Mouse (Mus musculus) stomach, postnatal 0 days (tissue): ENCODE results near the gene Slain1. TPM values are rescaled to one million over a fixed set of nuclear protein-coding genes. Genes with fewer than 3 reads are reported as not detected.

Source experiments
- ATAC-seq: fragments of 200-750 bp; cut with Nextera tagmentation; 2 replicates; pipeline ENCODE4 v1.8.0; 2017; ENCODE audit not compliant: low FRiP score, low TSS enrichment
- DNase-seq: peaks from one replicate; pipeline ENCODE4 v3.0.0-alpha.2; 2016; ENCODE audit warnings: low spot score
- H3K27ac ChIP-seq: fragments of 300-500 bp; sonication (generic); replicated peaks from 2 replicates; pipeline ENCODE4 v1.5.1; 2014; ENCODE audit warnings: mild to moderate bottlenecking, control low read depth
- H3K27me3 ChIP-seq: fragments of 300-500 bp; sonication (generic); 2 replicates; pipeline ENCODE4 v1.6.1; 2014; ENCODE audit warnings: low read length; ENCODE audit not compliant: control insufficient read depth, insufficient read depth
- H3K36me3 ChIP-seq: fragments of 300-500 bp; sonication (generic); 2 replicates; pipeline ENCODE4 v1.6.1; 2014; ENCODE audit warnings: low read length, mixed read lengths; ENCODE audit not compliant: control insufficient read depth, insufficient read depth
- H3K4me1 ChIP-seq: fragments of 300-500 bp; sonication (generic); replicated peaks from 2 replicates; pipeline ENCODE4 v1.6.1; 2014; ENCODE audit warnings: antibody characterized with exemption; ENCODE audit not compliant: control insufficient read depth, insufficient read depth
- H3K4me2 ChIP-seq: fragments of 300-500 bp; sonication (generic); replicated peaks from 2 replicates; pipeline ENCODE4 v1.6.1; 2014; ENCODE audit warnings: low read depth, mild to moderate bottlenecking, control low read depth, moderate library complexity
- H3K4me3 ChIP-seq: fragments of 300-500 bp; sonication (generic); 2 replicates; pipeline ENCODE4 v1.5.1; 2014; ENCODE audit warnings: low read depth, low read length, control low read depth
- H3K9ac ChIP-seq: fragments of 300-500 bp; sonication (generic); 2 replicates; pipeline ENCODE4 v1.6.1; 2014; ENCODE audit warnings: mild to moderate bottlenecking, low read length, control low read depth, mixed read lengths
- H3K9me3 ChIP-seq: fragments of 300-500 bp; sonication (generic); 2 replicates; pipeline ENCODE4 v1.6.1; 2016; ENCODE audit warnings: low read length; ENCODE audit not compliant: control insufficient read depth
- CTCF ChIP-seq: IDR thresholded peaks from 2 replicates; pipeline ENCODE4 v1.5.1; 2016; ENCODE audit warnings: antibody characterized with exemption, low read depth, mild to moderate bottlenecking, moderate library complexity
- EP300 ChIP-seq: optimal IDR thresholded peaks from 2 replicates; pipeline ENCODE3; 2016; ENCODE audit warnings: antibody characterized with exemption
- WGBS: fragments of 180-500 bp; shearing (Covaris S2); extraction: QIAGEN DNeasy Blood & Tissue Kit; methylation state at CpG from one replicate; pipeline ENCODE4 v1.1.7; 2014; 5-methylcytosine and 5-hydroxymethylcytosine counted together
- polyA plus RNA-seq: library from polyadenylated mRNA; unstranded; fragments of >200 nt; fragmentation: Nextera tagmentation; extraction: Ambion mirVana; gene quantifications from 2 replicates; pipeline ENCODE4 v1.2.1, GENCODE M21; 2015

Gene Slain1
- polyA plus RNA-seq, 1 experiment from 2014 or later: 0.93 TPM

- H3K27me3 ChIP-seq: no peaks in the 10 kb centered on the region
- ATAC-seq: no peak
- no peaks in the 10 kb centered on the region for H3K36me3 ChIP-seq
- 36% methylated on average over 18 of the region's 18 CpGs for WGBS
- H3K4me1 ChIP-seq: no peaks in the 10 kb centered on the region
- H3K9me3 ChIP-seq: no peaks in the 10 kb centered on the region
- TF ChIP-seq EP300 (no peak), CTCF (no peak)
- no peak overlapping the region for H3K4me3 ChIP-seq
- no peak for DNase-seq
- no peak overlapping the region for H3K9ac ChIP-seq
- 0 out of 2 replicates have a peak overlapping the region, but pooled peaks have one; percentile 15 for H3K4me2 ChIP-seq
- no peak overlapping the region for H3K27ac ChIP-seq
Measured at GRCm38 (mm10) chr14:103679395-103680217, 29.6 kb downstream of the Slain1 start.

GRCm38 (mm10) chr14:103680285-103680819 lies 30.3 kb downstream of the Slain1 start:
- Histone ChIP-seq H3K4me1 (no peaks in the 10 kb centered on the region), H3K9me3 (no peaks in the 10 kb centered on the region), H3K4me2 (0 out of 2 replicates have a peak overlapping the region, but pooled peaks have one; percentile 15), H3K9ac (no peak overlapping the region), H3K27me3 (no peaks in the 10 kb centered on the region), H3K27ac (no peak overlapping the region), H3K4me3 (no peak overlapping the region), H3K36me3 (no peaks in the 10 kb centered on the region)
- WGBS: 44% methylated on average over 7 of the region's 7 CpGs
- DNase-seq: no peak
- TF ChIP-seq CTCF (no peak), EP300 (no peak)
- ATAC-seq: no peak

- no peak overlapping the region for H3K9ac ChIP-seq
- ATAC-seq: no peak
- 74% methylated on average over 9 of the region's 9 CpGs for WGBS
Measured at GRCm38 (mm10) chr14:103682633-103683390, 32.8 kb downstream of the Slain1 start.

GRCm38 (mm10) chr14:103686994-103687393 lies 37.0 kb downstream of the Slain1 start:
- ATAC-seq: no peak
- Histone ChIP-seq H3K4me1 (no peaks in the 10 kb centered on the region), H3K4me3 (no peak overlapping the region), H3K36me3 (no peaks in the 10 kb centered on the region), H3K27me3 (no peaks in the 10 kb centered on the region), H3K9me3 (no peaks in the 10 kb centered on the region), H3K9ac (no peak overlapping the region), H3K4me2 (no peak overlapping the region), H3K27ac (no peak overlapping the region)
- 94% methylated on average over 2 of the region's 2 CpGs for WGBS
- DNase-seq: no peak
- no peak for TF ChIP-seq CTCF
- no peak for TF ChIP-seq EP300

More at GRCm38 (mm10) chr14:103682633-103683390, 32.8 kb downstream of the Slain1 start:
- Histone ChIP-seq H3K4me2 (no peak overlapping the region), H3K27me3 (no peaks in the 10 kb centered on the region), H3K36me3 (no peaks in the 10 kb centered on the region), H3K9me3 (no peaks in the 10 kb centered on the region), H3K4me3 (no peak overlapping the region), H3K4me1 (no peaks in the 10 kb centered on the region), H3K27ac (no peak overlapping the region)
- no peak for DNase-seq
- TF ChIP-seq EP300: no peak
- TF ChIP-seq CTCF: no peak

- Histone ChIP-seq H3K9me3 (no peaks in the 10 kb centered on the region), H3K36me3 (no peaks in the 10 kb centered on the region), H3K27ac (no peak overlapping the region), H3K4me3 (no peak overlapping the region), H3K4me2 (no peak overlapping the region), H3K27me3 (no peaks in the 10 kb centered on the region), H3K9ac (no peak overlapping the region), H3K4me1 (no peaks in the 10 kb centered on the region)
- ATAC-seq: no peak
- TF ChIP-seq CTCF: peak; percentile 96
- no peak for TF ChIP-seq EP300
- peak; percentile 53 for DNase-seq
- WGBS: 31% methylated on average over 1 of the region's 1 CpGs
Measured at GRCm38 (mm10) chr14:103694295-103694694, 44.3 kb downstream of the Slain1 start.
